Mouse (Mus musculus) kidney, postnatal 0 days (tissue): ENCODE results near the gene Rbm28. TPM values are rescaled to one million over a fixed set of nuclear protein-coding genes. Genes with fewer than 3 reads are reported as not detected.

Source experiments
- ATAC-seq: fragments of 200-750 bp; cut with Nextera tagmentation; replicated peaks from 2 replicates; pipeline ENCODE4 v1.8.0; 2017; ENCODE audit warnings: low read depth, moderate number of reproducible peaks, moderate TSS enrichment, moderate library complexity; ENCODE audit not compliant: low FRiP score
- DNase-seq: peaks from one replicate; pipeline ENCODE4 v3.0.0-alpha.2; 2016; ENCODE audit warnings: low spot score
- H3K27ac ChIP-seq: fragments of 300-500 bp; sonication (generic); 2 replicates; pipeline ENCODE4 v1.5.1; 2014; ENCODE audit warnings: mild to moderate bottlenecking
- H3K27me3 ChIP-seq: fragments of 300-500 bp; sonication (generic); 2 replicates; pipeline ENCODE4 v1.6.1; 2014; ENCODE audit warnings: low read length, mixed read lengths; ENCODE audit not compliant: insufficient read depth
- H3K36me3 ChIP-seq: fragments of 300-500 bp; sonication (generic); 2 replicates; pipeline ENCODE4 v1.6.1; 2014; ENCODE audit warnings: low read length, mixed read lengths; ENCODE audit not compliant: insufficient read depth
- H3K4me1 ChIP-seq: fragments of 300-500 bp; sonication (generic); replicated peaks from 2 replicates; pipeline ENCODE4 v1.6.1; 2014; ENCODE audit warnings: antibody characterized with exemption, low read length, mixed read lengths; ENCODE audit not compliant: insufficient read depth
- H3K4me2 ChIP-seq: fragments of 300-500 bp; sonication (generic); 2 replicates; pipeline ENCODE4 v1.6.1; 2014; ENCODE audit warnings: mild to moderate bottlenecking, low read length, moderate library complexity, mixed read lengths
- H3K4me3 ChIP-seq: fragments of 300-500 bp; sonication (generic); replicated peaks from 2 replicates; pipeline ENCODE4 v1.5.1; 2014; ENCODE audit warnings: low read depth, low read length
- H3K9ac ChIP-seq: fragments of 300-500 bp; sonication (generic); 2 replicates; pipeline ENCODE4 v1.6.1; 2014; ENCODE audit warnings: low read depth, low read length
- H3K9me3 ChIP-seq: fragments of 300-500 bp; sonication (generic); replicated peaks from 2 replicates; pipeline ENCODE4 v1.6.1; 2016; ENCODE audit warnings: low read length, inconsistent platforms, mixed read lengths
- CTCF ChIP-seq: IDR thresholded peaks from 2 replicates; pipeline ENCODE4 v1.5.1; 2016; ENCODE audit warnings: antibody characterized with exemption, low read depth, mild to moderate bottlenecking, moderate library complexity
- WGBS: fragments of 180-500 bp; shearing (Covaris S2); extraction: QIAGEN DNeasy Blood & Tissue Kit; methylation state at CpG from one replicate; pipeline ENCODE4 v1.1.7; 2014; 5-methylcytosine and 5-hydroxymethylcytosine counted together
- polyA plus RNA-seq: library from polyadenylated mRNA; unstranded; fragments of >200 nt; fragmentation: Nextera tagmentation; extraction: Ambion mirVana; gene quantifications from 2 replicates; pipeline ENCODE4 v1.2.1, GENCODE M21; 2015

Rbm28 gene
- polyA plus RNA-seq: 26.6 and 30.9 TPM in 2 replicates

- TF ChIP-seq CTCF: no peak
- Histone ChIP-seq H3K4me3 (peak within 1 kb of the TSS; percentile 74), H3K27me3 (peaks cover 8% of the 10 kb centered on the region), H3K4me1 (0 out of 2 replicates have a peak, but pooled peaks cover 5% of the 10 kb centered on the region), H3K9ac (peak within 1 kb of the TSS; percentile 77), H3K4me2 (peak within 1 kb of the TSS; percentile 78), H3K9me3 (no peaks in the 10 kb centered on the region), H3K27ac (no peak within 1 kb of the TSS), H3K36me3 (peaks cover 5% of the 10 kb centered on the region; the same call in 1 of the 2 replicates)
- DNase-seq (peak; percentile 95), ATAC-seq (peak; percentile 83)
- WGBS: 7% methylated on average over 42 of the region's 42 CpGs
Measured at GRCm38 (mm10) chr6:29164314-29165244, at the start of gene Rbm28. Gene Rbm28, minus strand, starts transcription at chr6:29165006.

DNA sequence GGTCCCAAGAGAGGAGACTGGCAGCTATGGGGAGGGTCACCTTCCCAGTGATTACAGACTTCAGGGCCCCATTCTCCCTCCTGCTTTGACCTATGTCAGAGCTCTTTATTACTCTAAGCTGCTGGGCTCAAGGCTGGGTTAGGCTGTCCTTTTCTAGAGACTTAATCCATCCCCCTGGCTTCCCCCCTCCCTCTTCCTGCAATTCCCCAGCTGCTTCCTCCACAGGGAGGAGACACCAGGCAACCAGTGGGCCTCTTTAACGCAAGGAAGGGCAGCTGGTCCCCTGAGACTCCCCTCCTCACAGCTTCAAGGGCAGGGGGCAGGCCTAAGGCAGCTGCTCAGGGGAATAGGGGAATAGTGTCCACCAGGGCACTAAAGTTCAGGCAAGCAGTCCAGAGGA lies 49.4 kb upstream of the Rbm28 start:
- H3K4me2 ChIP-seq: no peak overlapping the region
- H3K27me3 ChIP-seq: no peaks in the 10 kb centered on the region
- DNase-seq (peak; percentile 75), ATAC-seq (no peak)
- no peak overlapping the region for H3K4me3 ChIP-seq
- H3K9ac ChIP-seq: no peak overlapping the region
- H3K36me3 ChIP-seq: no peaks in the 10 kb centered on the region
- TF ChIP-seq CTCF: peak; percentile 27; the same call in 1 of the 2 replicates
- H3K27ac ChIP-seq: no peak overlapping the region
- WGBS: 23% methylated on average over 1 of the region's 1 CpGs
- H3K9me3 ChIP-seq: no peaks in the 10 kb centered on the region
- H3K4me1 ChIP-seq: peaks cover 17% of the 10 kb centered on the region

- H3K27ac ChIP-seq: no peak overlapping the region
- no peak for DNase-seq
- WGBS: 84% methylated on average over 5 of the region's 5 CpGs
- no peak overlapping the region for H3K4me3 ChIP-seq
- H3K36me3 ChIP-seq: no peaks in the 10 kb centered on the region
- H3K4me2 ChIP-seq: no peak overlapping the region
- no peaks in the 10 kb centered on the region for H3K9me3 ChIP-seq
- no peak overlapping the region for H3K9ac ChIP-seq
- H3K4me1 ChIP-seq: peaks cover 17% of the 10 kb centered on the region
- ATAC-seq: no peak
- TF ChIP-seq CTCF: no peak
- no peaks in the 10 kb centered on the region for H3K27me3 ChIP-seq
Measured at GRCm38 (mm10) chr6:29213436-29213835, 48.6 kb upstream of the Rbm28 start.

DNA sequence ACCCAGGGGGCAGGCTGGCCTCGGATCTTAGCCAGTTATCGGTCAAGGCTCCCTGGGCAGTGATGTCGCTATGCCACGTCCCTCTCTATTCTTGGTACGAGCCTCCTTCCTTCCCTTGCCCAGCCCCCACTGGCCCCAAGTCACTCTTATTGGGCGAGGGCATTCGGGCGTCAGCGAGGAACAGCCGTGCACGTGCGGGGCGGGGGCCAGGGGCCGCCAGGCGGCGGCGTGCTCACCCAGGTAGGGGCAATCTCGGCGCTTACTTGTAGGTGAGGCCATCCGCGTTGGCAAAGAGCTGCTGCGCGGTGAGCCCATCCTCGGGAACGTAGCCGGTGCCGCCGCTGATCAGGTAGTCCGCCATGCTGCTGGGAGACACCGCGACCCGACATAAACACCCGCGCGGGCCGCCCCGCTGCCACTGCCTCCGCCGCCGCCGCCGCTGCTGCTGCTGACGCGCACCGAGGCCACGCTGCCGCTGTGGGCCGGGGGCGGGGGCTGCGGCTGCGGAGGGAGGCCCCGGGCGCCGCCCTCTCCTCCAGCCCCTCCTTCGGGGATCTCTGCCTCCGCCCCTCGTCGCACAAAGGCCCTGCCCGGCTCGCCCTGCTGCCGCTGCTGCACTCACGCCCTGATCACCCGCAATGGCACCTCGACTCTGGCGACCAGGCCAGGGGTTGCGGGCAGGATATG lies 47.1 kb upstream of the Rbm28 start:
- Histone ChIP-seq H3K9me3 (no peaks in the 10 kb centered on the region), H3K4me3 (peak overlapping the region; percentile 69), H3K9ac (peak overlapping the region; percentile 71), H3K36me3 (0 out of 2 replicates have a peak, but pooled peaks cover under 1% of the 10 kb centered on the region), H3K4me1 (peaks cover 17% of the 10 kb centered on the region), H3K4me2 (peak overlapping the region; percentile 96), H3K27me3 (no peaks in the 10 kb centered on the region), H3K27ac (peak overlapping the region; percentile 66)
- peak; percentile 88 for DNase-seq
- ATAC-seq: peak; percentile 78
- peak; percentile 28; the same call in 1 of the 2 replicates for TF ChIP-seq CTCF
- WGBS: under 1% methylated on average over 60 of the region's 66 CpGs

DNA sequence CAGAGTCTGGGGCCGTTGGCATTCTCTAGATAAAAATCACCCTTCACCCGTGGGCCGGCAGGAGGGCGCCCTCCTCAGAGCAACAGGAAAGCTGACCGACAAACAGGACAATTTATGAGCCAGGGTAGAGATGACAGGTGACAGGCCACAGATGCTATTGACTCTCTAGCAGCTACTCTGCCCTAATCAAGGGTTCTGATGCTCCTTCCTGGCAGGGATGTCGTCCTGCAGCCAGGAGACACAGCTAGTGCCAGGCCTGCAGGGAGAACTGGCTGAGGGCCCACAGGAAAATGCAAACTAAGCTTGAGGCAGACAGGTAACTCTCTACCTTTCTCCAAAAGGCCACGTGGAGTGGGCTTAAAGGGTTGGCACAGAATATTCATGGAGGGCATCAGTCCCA lies 46.3 kb upstream of the Rbm28 start:
- peak; percentile 26; the same call in 1 of the 2 replicates for TF ChIP-seq CTCF
- H3K27me3 ChIP-seq: no peaks in the 10 kb centered on the region
- peak overlapping the region; percentile 71 for H3K9ac ChIP-seq
- peak overlapping the region; percentile 96 for H3K4me2 ChIP-seq
- H3K36me3 ChIP-seq: 0 out of 2 replicates have a peak, but pooled peaks cover 5% of the 10 kb centered on the region
- ATAC-seq: no peak
- WGBS: 14% methylated on average over 7 of the region's 7 CpGs
- H3K4me3 ChIP-seq: peak overlapping the region; percentile 69
- peaks cover 17% of the 10 kb centered on the region for H3K4me1 ChIP-seq
- no peak for DNase-seq
- H3K9me3 ChIP-seq: no peaks in the 10 kb centered on the region
- H3K27ac ChIP-seq: no peak overlapping the region
